Mouse (Mus musculus) heart, adult 2 months (tissue): ENCODE measurements around the gene Zfp638.

Source experiments
- CTCF ChIP-seq: fragments of 200-600 bp; IDR thresholded peaks from 2 replicates; pipeline ENCODE4 v1.8.1; 2022; ENCODE audit warnings: antibody characterized with exemption, mild to moderate bottlenecking, moderate library complexity
- EP300 ChIP-seq: fragments of 200-500 bp; IDR thresholded peaks from 2 replicates; pipeline ENCODE4 v1.6.1; 2011; ENCODE audit warnings: low read depth, low read length, control low read depth; ENCODE audit not compliant: insufficient read depth
- POLR2A ChIP-seq: fragments of 200-500 bp; IDR thresholded peaks from 2 replicates; pipeline ENCODE4 v1.6.1; 2011; ENCODE audit warnings: mild to moderate bottlenecking, low read depth, low read length, control low read depth; ENCODE audit not compliant: insufficient read depth

GRCm38 (mm10) chr6:83891251-83891650 is 24.3 kb downstream of the Zfp638 start:
- TF ChIP-seq EP300 (no peak), POLR2A (no peak), CTCF (no peak)
